Mouse (Mus musculus): Measurements from ENCODE around the gene Psmg3.
A peak's percentile ranks its signal among the peaks of the same experiment; 100 is the strongest.

Gene Psmg3

DNA sequence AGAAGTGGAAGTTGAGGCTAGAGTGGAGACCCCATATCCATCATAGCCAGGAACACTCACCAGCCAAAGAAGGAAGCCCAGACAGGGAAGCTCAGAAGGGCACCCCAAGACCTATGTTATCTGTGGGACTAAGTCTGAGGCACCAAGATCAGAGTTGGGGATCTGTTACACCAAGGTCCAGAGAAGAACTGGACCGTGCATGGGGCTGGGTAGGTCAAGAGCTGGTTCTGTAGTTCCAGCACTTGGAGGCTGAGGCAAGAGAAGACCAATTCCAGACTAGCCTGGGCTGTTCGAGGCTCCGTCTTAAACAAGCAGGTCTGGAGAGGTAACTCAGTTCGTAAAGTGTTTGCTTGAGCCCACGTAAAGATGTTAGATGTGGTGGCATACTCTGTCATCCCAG, 32.5 kb downstream of the Psmg3 start:
- no peak for DNase-seq (ENCODE audit: low read depth, low spot score)

DNA sequence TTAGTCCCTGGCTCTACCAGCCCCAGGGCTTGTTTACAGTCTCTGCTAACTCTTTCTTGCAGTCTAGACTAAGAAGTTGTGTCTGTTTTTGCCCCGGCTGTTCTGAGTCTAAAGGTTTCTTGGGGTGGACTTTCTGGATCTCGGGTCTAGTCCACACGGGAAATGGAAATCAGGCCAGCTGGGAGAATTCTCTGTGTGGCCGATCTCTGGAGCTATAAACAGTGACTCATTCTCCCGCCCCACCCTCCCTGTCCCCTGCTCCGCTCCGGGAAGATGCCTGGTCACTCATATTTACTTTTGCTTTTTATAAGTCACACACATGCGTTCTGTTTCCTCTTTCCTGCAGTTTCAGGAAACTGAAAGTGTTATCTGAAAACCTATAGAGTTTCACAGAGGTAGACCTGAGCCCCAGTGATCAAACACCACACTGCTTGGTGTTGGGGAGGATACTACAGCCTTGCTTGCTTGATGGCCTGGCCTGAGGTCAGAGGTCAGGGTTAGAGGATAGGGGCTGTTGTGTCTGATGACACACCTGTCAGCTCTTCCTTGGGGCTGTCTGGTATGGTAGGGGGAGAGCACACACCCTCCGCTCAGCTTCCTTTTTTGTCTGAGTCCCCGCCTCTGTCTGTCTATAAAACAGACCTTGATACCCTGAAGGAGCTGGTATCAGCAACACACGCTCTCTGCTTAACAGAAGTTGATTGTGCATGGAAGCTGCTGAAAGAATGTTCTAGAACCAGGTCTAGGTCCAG, 33.2 kb downstream of the Psmg3 start:
- DNase-seq (ENCODE audit: low read depth, low spot score), result no peak

DNA sequence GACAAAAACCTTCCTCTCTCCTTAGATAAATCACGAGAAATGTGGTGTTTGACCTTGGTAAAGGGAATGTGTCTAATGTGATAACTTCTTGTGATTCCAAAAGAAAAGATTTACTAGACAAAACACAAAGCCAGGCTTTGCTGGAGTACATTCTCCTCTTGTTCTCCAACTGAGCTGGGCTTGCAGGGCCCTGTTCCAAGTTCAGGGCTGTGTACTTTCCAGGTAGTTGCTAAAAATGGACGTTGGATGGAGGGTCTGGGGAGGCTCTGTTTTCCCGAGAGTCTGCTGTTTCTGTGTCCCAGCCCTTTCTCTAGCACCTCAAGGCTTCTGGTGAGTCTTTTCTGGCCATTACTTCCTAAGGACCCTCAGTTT, 33.7 kb downstream of the Psmg3 start:
- DNase-seq (ENCODE audit: low read depth, low spot score), result no peak

DNA sequence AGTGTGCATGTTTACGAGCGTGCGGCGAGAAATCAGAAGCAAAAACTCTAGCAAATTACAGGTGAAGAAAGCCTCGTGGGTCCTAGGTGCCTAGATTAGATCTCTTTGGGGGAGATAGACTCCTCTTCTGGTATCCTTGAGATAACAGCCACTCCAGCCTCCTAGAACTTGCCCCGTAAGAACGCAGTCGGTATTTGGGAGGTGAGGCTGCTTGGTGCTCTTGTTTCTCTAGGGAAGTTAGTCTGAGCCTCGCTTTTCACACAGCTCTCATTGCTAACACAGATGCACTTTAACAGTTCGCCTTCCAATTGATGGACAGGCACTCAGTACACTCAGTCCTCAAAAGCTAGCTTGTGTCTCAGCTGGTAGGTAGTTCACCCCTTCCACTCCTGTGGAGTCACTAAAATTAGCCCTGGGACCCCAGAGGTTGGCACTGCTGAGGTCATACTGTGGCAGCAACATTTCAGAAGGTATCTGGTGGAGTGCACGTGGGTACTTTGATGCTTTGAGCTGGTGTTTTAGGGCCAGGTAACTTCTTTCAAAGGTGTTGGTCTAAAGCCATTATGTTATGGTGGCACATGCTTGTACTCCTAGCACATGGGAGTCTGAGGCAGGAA, 34.4 kb downstream of the Psmg3 start:
- DNase-seq (ENCODE audit: low read depth, low spot score), result no peak

DNA sequence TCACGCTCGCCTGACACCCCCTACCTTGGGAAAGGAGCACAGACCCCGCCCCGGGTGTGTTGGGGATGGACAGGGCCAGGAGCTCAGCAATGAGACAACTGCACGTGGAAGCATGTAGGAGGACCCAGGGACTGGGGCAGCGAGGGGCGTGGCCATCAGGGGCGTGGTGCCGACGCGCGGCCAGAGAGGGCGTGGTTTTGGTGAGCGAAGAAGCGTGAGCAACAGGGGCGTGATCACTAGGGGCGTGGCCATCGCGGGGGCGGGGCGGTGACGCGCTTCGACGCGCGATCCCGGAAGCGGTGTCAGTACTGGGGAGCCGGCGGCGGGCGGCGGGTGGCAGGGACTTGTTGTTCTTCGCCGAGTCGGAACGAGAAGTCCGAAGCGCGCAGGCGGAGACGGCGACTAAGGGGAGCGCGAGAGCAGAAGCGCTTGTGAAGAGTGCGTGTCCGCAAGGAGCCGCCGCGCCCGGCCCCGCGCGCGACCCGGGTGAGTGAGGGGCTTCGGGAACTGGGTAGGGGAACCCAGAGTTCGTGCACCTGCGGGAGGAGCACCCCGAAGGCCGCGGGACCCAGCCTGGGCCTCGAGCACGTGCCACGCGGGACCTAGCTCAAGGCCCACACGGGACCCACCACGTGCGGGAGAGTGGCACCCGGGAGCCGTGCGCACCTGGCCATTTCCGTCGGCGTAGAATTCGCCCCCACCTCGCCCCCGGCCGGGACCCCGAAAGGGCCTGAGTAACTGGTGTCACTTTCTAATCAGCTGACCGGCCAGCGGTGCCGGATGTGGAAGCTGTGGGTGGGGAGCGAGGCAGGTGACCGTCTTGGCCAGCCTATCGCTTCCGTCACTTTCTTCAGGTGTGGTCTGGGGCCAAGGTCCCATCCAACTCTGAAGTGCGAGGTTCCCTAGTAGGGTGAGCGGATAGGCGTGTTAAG, 35.2 kb downstream of the Psmg3 start, which contains the start of gene Mafk:
Gene Mafk, plus strand, starts transcription at position 287 of the 932 bp plus-strand sequence.
- DNase-seq (ENCODE audit: low read depth, low spot score), result peak; percentile 93

DNA sequence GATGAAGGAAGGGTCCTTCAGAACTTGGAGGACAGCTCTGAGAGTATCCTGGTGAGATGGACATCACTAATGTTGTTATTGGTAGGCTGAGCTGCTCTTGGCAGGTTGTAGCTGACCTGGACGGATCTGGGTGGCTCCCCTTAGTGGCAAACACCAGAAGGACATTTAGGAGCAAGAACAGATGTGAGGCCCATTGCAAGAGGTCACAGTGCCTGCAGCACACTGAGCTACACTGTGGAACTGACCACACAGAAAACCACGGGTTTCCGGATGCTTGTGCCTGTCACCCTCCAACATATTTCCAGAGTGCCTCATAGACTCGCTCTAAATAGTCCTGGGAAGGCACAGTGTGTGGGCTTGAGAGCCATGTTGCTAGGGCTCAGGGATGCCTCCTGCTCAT, 37.2 kb downstream of the Psmg3 start:
- no peak for DNase-seq (ENCODE audit: low read depth, low spot score)

DNA sequence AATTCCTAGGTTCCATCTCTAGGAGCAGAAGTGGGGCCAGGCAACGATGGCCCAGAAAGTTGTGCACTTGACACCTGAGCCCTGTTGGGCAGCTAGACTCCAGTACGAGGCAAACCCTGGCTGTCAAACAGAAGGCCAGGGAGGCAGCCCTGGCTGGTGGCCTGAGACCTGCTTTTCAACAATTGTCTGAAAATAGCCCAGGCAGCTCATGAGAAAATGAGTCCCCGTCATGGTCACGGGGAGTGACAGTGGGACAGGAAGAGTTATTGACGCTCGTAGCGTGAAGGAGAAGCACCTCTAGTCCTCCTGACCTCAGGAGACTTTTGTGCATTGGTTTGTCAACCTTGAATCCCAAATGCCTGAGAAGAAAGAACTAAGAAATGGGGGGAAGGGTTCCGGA, 45.3 kb downstream of the Psmg3 start:
- no peak for DNase-seq (ENCODE audit: low read depth, low spot score)

DNA sequence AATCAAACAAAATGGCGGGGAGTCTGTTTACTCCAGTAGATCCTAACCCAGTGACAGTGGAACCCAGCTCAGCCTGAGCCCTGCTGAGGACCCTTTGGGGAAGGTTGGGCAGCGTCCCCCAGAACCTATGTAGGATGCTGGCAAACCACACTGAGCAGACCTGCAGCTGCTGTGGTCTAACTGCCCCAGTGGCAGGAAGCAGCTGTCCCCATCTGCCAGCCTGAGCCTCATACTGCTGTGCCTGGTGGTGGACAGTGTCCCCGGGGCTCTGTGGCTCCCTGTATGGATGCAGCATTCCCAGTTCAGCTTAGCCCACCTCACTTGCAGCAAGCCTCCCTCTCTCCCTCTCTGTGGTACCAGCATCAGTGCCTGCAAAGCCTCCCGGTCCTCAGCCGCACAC, 49.7 kb downstream of the Psmg3 start:
- no peak for DNase-seq (ENCODE audit: low read depth, low spot score)

DNA sequence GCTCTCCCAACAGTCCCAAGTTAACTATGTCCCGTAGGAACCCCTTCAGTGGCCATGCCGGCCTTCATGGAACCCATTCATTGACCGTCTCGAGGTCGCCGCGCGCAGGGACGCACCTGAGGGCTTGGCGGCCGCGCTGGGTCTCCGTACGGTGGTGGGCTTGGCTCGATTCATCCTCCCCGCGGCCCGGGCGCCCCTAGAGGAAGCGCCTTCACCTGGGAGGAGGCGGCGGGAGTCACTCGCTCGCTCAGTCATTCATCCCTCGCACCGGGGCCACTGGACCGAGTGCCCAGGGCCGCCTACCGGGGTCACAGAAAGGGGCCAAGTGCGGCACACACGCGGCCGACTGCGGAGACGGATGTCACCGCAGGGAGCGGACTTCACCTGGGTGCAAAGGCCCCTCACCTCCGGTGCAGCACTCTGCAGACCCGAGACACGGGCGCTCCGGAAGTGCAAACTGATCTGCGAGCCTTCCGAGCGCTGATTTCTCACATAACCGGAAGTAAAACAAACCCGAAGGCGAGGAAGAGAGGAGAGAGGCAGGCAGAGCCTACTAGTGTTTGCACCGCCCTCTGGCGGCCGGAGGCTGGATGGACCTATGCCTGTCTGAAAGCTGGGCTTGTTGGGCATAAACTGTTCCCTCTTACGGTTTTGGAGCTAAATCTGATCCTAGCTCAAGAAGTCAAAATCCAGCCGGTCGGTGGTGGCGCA, 51.3 kb downstream of the Psmg3 start, which contains the start of gene Ints1:
Gene Ints1, minus strand, starts transcription at position 459 of the 711 bp plus-strand sequence.
- DNase-seq (ENCODE audit: low read depth, low spot score), result peak; percentile 90
